Mouse (Mus musculus) adrenal gland, postnatal 36 days (tissue): ENCODE results near the gene Gkap1. TPM values are rescaled to one million over a fixed set of nuclear protein-coding genes. Genes with fewer than 3 reads are reported as not detected.

Experiments used
- DNase-seq, 2 experiments: peaks; one replicate each; pipeline ENCODE4 v3.0.0; 2021; ENCODE audit warnings: mixed read lengths in 1 of 2
- microRNA-seq: library from miRNA; unstranded; fragments of <30 nt; microRNA quantifications from one replicate; pipeline ENCODE4 v1.2.0, GENCODE M21; 2021
- total RNA-seq, 2 experiments: library from RNA; stranded (reverse); gene quantifications; 2 replicates each; pipeline ENCODE4 v1.2.3; 2021

The Gkap1 gene
- total RNA-seq, 2 experiments from 2014 or later: 42.6 to 91.2 TPM

DNA sequence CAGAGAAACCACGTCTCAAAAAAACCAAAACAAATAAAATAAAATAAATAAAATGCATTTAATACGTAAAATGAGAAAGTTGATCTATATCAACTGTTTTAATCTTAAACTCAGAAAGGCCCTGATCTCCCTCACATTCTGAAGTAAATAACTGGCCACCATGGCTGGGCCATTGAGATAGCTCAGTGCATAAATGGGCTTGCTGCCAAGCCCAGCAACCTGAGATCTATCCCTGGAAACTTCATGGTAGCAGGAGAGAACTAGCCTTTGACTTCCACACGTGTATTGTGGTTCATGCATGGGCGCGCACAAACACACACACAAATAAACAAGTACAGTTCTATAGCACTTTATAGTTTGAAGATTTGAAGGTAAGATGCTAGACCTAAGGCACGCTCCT lies 74.2 kb downstream of the Gkap1 start:
- no peak for DNase-seq

DNA sequence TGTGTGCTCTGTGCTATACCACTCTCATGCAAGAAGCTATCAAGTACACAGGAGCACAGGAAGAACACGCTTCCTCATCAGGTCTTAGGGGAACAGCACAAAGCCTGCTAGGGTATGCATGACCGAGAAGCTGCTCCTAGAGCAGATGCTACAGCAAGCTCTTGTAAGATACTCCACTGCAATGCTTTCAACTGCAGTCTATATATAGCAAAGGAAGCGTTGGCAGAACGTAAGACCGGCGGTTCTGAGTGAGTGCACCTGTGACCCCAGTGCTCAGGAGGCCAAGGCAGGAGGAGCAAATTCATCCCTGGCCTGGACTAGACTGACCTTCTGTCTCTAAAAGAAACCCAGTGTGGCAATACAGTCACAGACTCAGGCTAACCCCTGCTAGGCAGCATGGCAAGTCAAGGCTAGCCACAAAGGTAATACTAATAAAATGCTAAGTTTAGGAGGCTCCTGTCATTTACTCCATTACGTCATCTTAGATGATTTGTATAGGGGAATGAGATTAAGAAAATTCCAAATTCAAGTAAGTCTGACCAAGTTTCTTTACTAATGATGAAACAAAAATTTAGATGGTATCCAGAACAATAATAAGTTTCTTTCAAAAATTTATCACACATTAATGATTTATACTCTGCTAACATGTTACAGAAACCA lies 77.4 kb downstream of the Gkap1 start:
- DNase-seq: no peak

DNA sequence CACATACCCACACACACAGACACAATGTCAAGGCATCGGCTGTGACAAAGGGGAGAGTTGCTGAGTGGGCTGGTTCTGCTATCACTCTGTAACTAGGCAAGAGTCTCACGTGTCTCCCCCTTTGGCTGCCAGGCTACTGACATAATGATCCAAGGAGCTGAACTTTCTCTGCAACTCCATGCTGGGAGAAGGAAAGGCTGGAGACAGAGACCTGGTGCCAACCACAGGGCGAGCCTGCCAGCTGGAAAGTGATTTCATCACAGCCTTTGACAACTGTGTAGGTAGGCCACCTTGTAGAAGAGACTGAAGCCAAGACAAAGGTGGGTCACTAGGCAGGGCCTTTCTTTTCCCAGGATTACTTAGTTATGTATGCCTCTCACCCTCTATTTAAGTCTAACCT lies 78.3 kb downstream of the Gkap1 start:
- DNase-seq: peak in 1 of 2 experiments; percentile 60

DNA sequence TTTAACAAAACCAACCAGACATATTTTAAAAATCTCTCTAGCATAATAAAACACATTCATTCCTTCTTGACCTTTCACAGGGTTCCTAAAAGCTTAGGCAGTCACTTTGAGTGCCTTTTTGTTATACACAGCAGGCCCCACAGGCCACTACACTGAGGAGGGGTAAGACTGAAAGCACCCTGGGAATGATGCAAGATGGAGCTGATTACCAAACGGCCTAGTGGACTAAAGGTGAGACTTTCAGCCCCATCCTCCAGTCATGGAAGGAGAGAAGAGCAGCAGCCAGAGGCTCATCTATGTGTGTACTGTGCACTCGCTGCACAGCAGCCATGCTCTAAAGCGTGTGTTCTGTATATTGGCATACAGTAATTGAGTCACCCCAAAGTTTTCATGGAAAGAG lies 80.6 kb downstream of the Gkap1 start:
- no peak for DNase-seq

DNA sequence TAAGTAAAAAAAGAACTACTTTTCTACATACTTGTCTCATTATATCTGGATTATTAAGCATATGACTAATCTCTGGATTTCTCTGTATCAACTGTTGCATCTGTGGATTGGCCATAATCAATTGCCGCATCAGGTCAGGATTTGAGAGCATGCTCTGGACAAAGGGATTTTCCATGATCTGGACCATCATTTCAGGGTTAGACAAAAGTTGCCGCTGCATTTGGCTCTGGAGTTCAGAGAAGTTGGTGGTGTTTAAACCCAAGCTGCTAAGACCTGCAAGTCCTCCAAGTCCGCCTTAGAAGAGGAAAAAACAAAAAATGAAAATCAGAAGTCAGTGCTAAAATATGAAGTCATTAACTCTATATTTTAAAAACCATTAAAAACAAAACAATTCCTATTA lies 82.3 kb downstream of the Gkap1 start:
- no peak for DNase-seq

DNA sequence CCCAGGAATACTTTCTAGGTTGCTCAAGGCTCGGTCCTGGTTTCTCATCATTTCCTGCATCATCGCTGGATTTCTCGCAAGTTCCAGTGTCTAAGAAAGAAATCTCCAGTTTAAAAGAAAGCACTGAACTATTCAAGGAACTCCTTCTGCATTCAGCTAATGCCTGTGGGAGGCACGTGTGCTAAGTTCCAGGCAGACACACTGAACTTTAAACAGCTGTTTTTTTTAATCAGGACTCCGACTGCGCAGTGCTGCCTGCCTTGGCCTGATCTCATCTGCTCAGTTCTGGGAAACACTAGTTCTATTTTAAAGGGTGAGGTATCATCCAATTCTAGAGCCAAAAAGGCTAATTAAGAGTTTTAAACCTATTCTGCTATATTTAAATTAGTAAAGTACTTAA lies 83.4 kb downstream of the Gkap1 start:
- no peak for DNase-seq

DNA sequence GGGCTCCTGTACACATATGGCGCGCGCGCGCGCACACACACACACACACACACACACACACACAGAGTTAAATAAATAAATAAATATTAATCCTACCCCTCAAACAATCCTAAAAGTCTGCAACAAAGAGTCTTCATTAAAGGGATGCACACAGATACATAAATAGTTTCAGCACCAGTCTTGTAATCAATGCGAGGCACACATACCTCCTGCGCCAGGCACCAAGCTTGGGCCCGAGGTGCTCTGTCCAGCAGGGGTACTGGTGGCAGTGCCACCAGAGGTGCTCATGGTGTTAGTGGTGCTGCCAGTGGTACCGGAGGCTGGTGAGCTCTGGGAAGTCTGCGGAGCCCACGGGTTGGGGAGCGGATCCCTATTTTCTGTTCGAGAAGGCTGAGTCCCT lies 84.0 kb downstream of the Gkap1 start:
- DNase-seq: no peak

DNA sequence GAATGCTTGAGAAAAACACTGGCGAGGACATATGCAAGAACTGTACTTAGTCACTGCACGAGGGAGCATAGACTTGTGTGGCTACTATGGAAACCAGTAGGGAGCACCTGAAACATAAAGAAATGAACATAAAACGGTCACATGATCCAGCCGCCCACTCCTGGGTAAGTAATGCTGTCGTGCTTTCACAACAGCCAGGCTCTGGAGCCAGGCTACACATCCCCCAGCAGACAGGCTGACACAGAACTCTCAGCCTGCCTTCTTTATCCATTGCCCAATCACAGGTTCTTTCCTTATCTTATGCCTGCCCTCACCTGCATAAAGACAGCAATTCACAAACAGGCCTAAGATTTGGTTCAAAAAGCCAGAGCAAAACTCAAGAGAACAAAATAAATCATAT lies 86.0 kb downstream of the Gkap1 start:
- no peak for DNase-seq

DNA sequence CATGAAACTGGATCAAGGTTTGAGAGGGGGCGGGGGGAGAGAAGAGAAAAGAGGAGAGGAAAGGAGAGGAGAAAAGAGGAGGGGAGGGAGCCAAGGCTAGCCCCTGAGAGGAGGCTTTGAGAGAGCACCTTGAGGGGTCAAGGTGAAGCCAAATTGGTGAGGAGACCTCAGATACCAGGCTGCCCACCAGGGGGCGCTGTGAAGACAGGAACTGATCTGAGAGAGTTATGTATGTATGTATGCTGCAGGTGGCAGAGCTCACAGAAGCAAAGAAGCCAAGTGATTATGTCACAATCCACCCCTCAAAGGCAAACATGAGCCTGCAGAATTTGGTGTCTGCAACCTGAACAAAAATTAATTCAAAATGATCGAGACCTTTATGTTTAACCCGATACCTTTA lies 87.1 kb downstream of the Gkap1 start:
- peak; percentile 87 to 92 for DNase-seq

DNA sequence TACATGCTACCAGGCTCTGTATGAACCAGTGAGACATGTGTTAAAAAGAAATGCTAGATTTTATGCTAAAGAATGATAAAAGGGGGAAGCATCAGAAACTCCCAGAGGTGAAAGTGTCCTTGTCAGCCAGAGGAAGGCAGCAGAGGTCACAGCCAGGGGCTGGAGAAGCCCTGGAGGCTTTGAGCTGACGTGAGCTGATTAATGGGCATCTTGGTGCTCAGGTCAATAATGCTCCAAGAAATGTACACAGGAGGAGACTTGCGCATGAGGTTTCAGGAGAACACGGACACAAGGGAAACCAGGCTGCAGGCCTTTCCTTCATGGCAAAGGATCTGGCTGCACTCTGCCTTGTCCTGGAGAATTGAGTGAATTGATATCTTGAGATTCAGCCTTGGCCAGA lies 87.7 kb downstream of the Gkap1 start:
- DNase-seq: no peak

DNA sequence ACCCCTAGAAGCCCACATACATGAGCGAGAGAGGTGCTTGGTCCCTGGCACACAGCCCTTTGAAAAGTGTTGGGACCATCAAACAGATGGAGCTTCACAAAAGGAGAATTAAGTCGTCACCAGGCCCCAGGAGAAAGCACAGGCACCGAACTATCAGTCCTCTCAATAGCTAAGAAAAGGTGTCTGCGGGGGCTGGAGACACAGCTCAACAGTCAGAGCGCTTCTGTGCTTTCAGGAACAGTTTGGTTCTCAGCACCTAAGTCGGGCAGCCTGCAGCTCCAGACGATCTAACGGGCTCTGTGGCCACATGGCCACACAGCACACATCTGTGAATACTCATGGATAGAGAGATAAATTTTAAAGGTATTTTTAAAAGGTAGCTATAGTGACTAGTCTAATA lies 89.2 kb downstream of the Gkap1 start:
- DNase-seq: no peak

DNA sequence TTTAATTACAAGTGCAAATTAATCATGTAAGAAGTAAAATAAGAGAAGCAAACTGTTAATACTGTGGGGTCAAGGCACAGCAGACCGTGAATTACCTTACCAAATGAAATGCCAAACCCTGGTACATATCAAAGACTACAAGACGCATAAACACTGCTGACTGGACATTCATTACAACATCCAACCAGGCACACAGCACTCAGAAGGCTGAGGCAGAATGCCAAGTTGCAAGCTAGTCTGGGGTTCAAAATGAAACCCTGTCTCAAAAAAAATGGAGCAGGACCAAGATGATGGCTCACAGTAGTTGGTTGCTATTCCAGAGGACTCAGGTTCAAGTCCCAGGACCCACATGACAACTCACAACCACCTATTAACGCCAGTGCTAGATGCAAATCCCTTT lies 91.4 kb downstream of the Gkap1 start:
- DNase-seq: peak; percentile 48 to 58

Small RNA genes lying within 50 kb of the gene (microRNA-seq; reads per million reads assigned to microRNA genes)
- gene Mir6369: not detected

Other genes with a start within 250 kb of the Gkap1 start
- 1 to 10 TPM; 1.5 to 1.9 TPM for gene Klhl3, start 162.1 kb downstream of the Gkap1 start, total RNA-seq
- 100 to 1,000 TPM; 123 to 133 TPM for gene Hnrnpa0, start 147.1 kb downstream of the Gkap1 start, total RNA-seq
- 10 to 100 TPM; 57.2 to 62.8 TPM for gene Idnk, start 118.0 kb downstream of the Gkap1 start, total RNA-seq
- gene Ubqln1, start 60.0 kb downstream of the Gkap1 start, total RNA-seq: 100 to 1,000 TPM; 123 to 141 TPM
- under 1 TPM; 0.59 to 0.70 TPM for gene Kif27, start 83.4 kb upstream of the Gkap1 start, total RNA-seq
- gene 2210016F16Rik, start 109.5 kb upstream of the Gkap1 start, total RNA-seq: 10 to 100 TPM; 27.2 to 31.5 TPM
- 10 to 100 TPM; 18.1 to 21.9 TPM for gene Rmi1, start 126.5 kb upstream of the Gkap1 start, total RNA-seq
- 100 to 1,000 TPM; 878 to 908 TPM for gene Hnrnpk, start 127.6 kb upstream of the Gkap1 start, total RNA-seq